Mouse (Mus musculus) lung, embryonic 14.5 days (tissue): Measurements from ENCODE around the gene Ifngr1. TPM values are rescaled to one million over a fixed set of nuclear protein-coding genes. Genes with fewer than 3 reads are reported as not detected.
A peak's percentile ranks its signal among the peaks of the same experiment; 100 is the strongest.
"Not testable (repeated sequence)": the region's sequence is repeated elsewhere in the genome, so short reads cannot be mapped to it uniquely, and the experiment has no call there.

Experiments used
- ATAC-seq: fragments of 200-750 bp; cut with Nextera tagmentation; 2 replicates; pipeline ENCODE4 v1.8.0; 2017; ENCODE audit warnings: mild to moderate bottlenecking, moderate TSS enrichment, moderate library complexity; ENCODE audit not compliant: insufficient read depth
- DNase-seq: peaks from one replicate; pipeline ENCODE4 v3.0.0-alpha.2; 2015
- H3K27ac ChIP-seq: fragments of 300-500 bp; sonication (generic); 2 replicates; pipeline ENCODE4 v1.5.1; 2014; ENCODE audit warnings: low read depth, mild to moderate bottlenecking, moderate library complexity
- H3K27me3 ChIP-seq: fragments of 300-500 bp; sonication (generic); 2 replicates; pipeline ENCODE4 v1.6.1; 2014; ENCODE audit warnings: low read length, control low read depth; ENCODE audit not compliant: insufficient read depth
- H3K36me3 ChIP-seq: fragments of 300-500 bp; sonication (generic); 2 replicates; pipeline ENCODE4 v1.6.1; 2014; ENCODE audit warnings: control low read depth; ENCODE audit not compliant: insufficient read depth
- H3K4me1 ChIP-seq: fragments of 300-500 bp; sonication (generic); 2 replicates; pipeline ENCODE4 v1.6.1; 2014; ENCODE audit warnings: antibody characterized with exemption, control low read depth; ENCODE audit not compliant: insufficient read depth
- H3K4me2 ChIP-seq: fragments of 300-500 bp; sonication (generic); 2 replicates; pipeline ENCODE4 v1.6.1; 2014; ENCODE audit warnings: mild to moderate bottlenecking
- H3K4me3 ChIP-seq: fragments of 300-500 bp; sonication (generic); 2 replicates; pipeline ENCODE4 v1.5.1; 2014; ENCODE audit warnings: low read depth, low read length
- H3K9ac ChIP-seq: fragments of 300-500 bp; sonication (generic); 2 replicates; pipeline ENCODE4 v1.6.1; 2014
- H3K9me3 ChIP-seq: fragments of 300-500 bp; sonication (generic); 2 replicates; pipeline ENCODE4 v1.6.1; 2016; ENCODE audit warnings: low read depth, low read length, control low read depth
- CTCF ChIP-seq: IDR thresholded peaks from 2 replicates; pipeline ENCODE4 v1.5.1; 2016; ENCODE audit warnings: antibody characterized with exemption, low read depth
- WGBS: fragments of 180-500 bp; shearing (Covaris S2); extraction: QIAGEN DNeasy Blood & Tissue Kit; methylation state at CpG from one replicate; pipeline ENCODE4 v1.1.7; 2014; 5-methylcytosine and 5-hydroxymethylcytosine counted together
- polyA plus RNA-seq: library from polyadenylated mRNA; unstranded; fragments of >200 nt; fragmentation: Nextera tagmentation; extraction: Ambion mirVana; gene quantifications from 2 replicates; pipeline ENCODE4 v1.2.1, GENCODE M21; 2014

Ifngr1 gene
- polyA plus RNA-seq, 1 experiment from 2014 or later = 67.1 TPM

DNA sequence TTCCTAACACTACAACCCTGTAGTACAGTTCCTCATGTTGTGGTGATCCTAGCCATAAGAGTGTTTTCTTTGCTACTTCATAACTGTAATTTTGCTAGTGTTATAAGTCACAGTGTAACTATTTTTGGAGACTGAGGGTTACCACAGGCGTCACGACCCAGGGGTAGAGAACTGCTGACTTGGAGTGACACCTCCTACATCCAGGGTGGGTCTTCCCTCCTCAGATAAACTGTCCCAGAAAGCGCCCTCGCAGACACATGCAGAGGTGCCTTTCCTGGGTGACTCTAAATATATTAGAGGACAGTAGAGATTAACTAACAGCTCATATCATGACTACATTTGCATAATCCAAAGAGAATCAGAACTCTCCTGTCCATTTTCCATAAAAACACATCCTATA lies 5.1 kb downstream of the Ifngr1 start:
- no peak overlapping the region for H3K4me3 ChIP-seq
- H3K4me1 ChIP-seq = no peaks in the 10 kb centered on the region; the same call in 1 of the 2 replicates
- no peak for DNase-seq
- H3K27me3 ChIP-seq = no peaks in the 10 kb centered on the region
- no peak overlapping the region for H3K4me2 ChIP-seq
- TF ChIP-seq CTCF = no peak
- no peak for ATAC-seq
- H3K27ac ChIP-seq = no peak overlapping the region
- WGBS = 87% methylated on average over 4 of the region's 4 CpGs
- no peak overlapping the region for H3K9ac ChIP-seq
- H3K36me3 ChIP-seq = peaks cover 22% of the 10 kb centered on the region
- 0 out of 2 replicates have a peak, but pooled peaks cover 3% of the 10 kb centered on the region for H3K9me3 ChIP-seq

GRCm38 (mm10) chr10:19598091-19598490 lies 6.3 kb downstream of the Ifngr1 start:
- TF ChIP-seq CTCF = no peak
- H3K9me3 ChIP-seq = 0 out of 2 replicates have a peak, but pooled peaks cover 3% of the 10 kb centered on the region
- no peak overlapping the region for H3K27ac ChIP-seq
- H3K36me3 ChIP-seq = peaks cover 34% of the 10 kb centered on the region
- 61% methylated on average over 11 of the region's 11 CpGs for WGBS
- no peaks in the 10 kb centered on the region; the same call in 1 of the 2 replicates for H3K4me1 ChIP-seq
- H3K27me3 ChIP-seq = no peaks in the 10 kb centered on the region
- H3K9ac ChIP-seq = no peak overlapping the region
- no peak overlapping the region for H3K4me3 ChIP-seq
- ATAC-seq (peak; percentile 48), DNase-seq (peak; percentile 63)
- no peak overlapping the region for H3K4me2 ChIP-seq

- Histone ChIP-seq H3K9me3 (0 out of 2 replicates have a peak, but pooled peaks cover 3% of the 10 kb centered on the region), H3K9ac (no peak overlapping the region), H3K27me3 (no peaks in the 10 kb centered on the region), H3K4me3 (no peak overlapping the region), H3K4me1 (no peaks in the 10 kb centered on the region; the same call in 1 of the 2 replicates), H3K36me3 (peaks cover 45% of the 10 kb centered on the region), H3K4me2 (no peak overlapping the region), H3K27ac (peak overlapping the region; percentile 37; the same call in 1 of the 2 replicates)
- ATAC-seq (peak; percentile 52; the same call in 1 of the 2 replicates), DNase-seq (peak; percentile 21)
- no peak for TF ChIP-seq CTCF
- 58% methylated on average over 6 of the region's 6 CpGs for whole genome bisulfite sequencing
Measured at GRCm38 (mm10) chr10:19599331-19600092, 7.8 kb downstream of the Ifngr1 start.

GRCm38 (mm10) chr10:19600093-19600420 lies 8.3 kb downstream of the Ifngr1 start:
- no peak for TF ChIP-seq CTCF

DNA sequence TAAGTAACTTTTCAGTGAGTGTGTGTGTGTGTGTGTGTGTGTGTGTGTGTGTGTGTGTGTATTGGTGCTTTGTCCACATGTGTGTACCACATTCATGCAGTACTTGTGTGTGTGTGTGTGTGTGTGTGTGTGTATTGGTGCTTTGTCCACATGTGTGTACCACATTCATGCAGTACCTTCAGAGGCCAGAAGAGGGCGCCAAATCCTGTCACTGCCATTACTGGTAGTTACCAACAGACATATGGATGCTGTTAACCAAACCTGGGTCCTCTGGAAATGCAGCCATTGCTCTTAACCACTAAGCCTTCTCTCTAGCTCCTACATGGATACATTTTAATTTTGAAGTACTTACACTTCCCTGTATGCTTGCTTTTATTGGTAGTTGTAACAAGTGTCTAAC lies 9.8 kb downstream of the Ifngr1 start:
- H3K4me1 ChIP-seq, ATAC-seq, H3K4me2 ChIP-seq, H3K27ac ChIP-seq, H3K9ac ChIP-seq, H3K4me3 ChIP-seq, H3K27me3 ChIP-seq, H3K9me3 ChIP-seq: not testable (repeated sequence)
- H3K36me3 ChIP-seq = peaks cover 64% of the 10 kb centered on the region
- TF ChIP-seq CTCF = peak; percentile 66
- peak; percentile 36 for DNase-seq
- 27% methylated on average over 1 of the region's 1 CpGs for WGBS

More at GRCm38 (mm10) chr10:19600093-19600420, 8.3 kb downstream of the Ifngr1 start:
- peaks cover 50% of the 10 kb centered on the region for H3K36me3 ChIP-seq
- H3K4me3 ChIP-seq = no peak overlapping the region
- peak; percentile 59 for DNase-seq
- no peak overlapping the region; the same call in 1 of the 2 replicates for H3K27ac ChIP-seq
- H3K9ac ChIP-seq = no peak overlapping the region
- 72% methylated on average over 3 of the region's 3 CpGs for WGBS
- no peak for ATAC-seq
- no peak overlapping the region for H3K4me2 ChIP-seq
- H3K9me3 ChIP-seq = 0 out of 2 replicates have a peak, but pooled peaks cover 3% of the 10 kb centered on the region
- no peaks in the 10 kb centered on the region for H3K27me3 ChIP-seq
- H3K4me1 ChIP-seq = no peaks in the 10 kb centered on the region; the same call in 1 of the 2 replicates

- WGBS = 85% methylated on average over 6 of the region's 6 CpGs
- Histone ChIP-seq H3K27ac (no peak overlapping the region), H3K9me3 (0 out of 2 replicates have a peak, but pooled peaks cover 3% of the 10 kb centered on the region), H3K4me2 (no peak overlapping the region), H3K4me3 (no peak overlapping the region), H3K9ac (no peak overlapping the region), H3K27me3 (no peaks in the 10 kb centered on the region), H3K36me3 (peaks cover 79% of the 10 kb centered on the region), H3K4me1 (no peaks in the 10 kb centered on the region; the same call in 1 of the 2 replicates)
- no peak for TF ChIP-seq CTCF
- DNase-seq (no peak), ATAC-seq (no peak)
Measured at GRCm38 (mm10) chr10:19603231-19603630, 11.5 kb downstream of the Ifngr1 start.

DNA sequence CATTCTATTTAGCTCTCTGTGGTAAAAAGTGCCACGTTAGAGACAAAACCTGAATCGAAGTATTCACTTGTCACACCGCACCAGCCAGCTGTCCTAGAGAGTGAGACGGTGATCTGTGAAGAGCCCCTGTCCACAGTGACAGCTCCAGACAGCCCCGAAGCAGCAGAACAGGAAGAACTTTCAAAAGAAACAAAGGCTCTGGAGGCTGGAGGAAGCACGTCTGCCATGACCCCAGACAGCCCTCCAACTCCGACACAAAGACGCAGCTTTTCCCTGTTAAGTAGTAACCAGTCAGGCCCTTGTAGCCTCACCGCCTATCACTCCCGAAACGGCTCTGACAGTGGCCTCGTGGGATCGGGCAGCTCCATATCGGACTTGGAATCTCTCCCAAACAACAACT lies 17.4 kb downstream of the Ifngr1 start:
- Histone ChIP-seq H3K9me3 (no peaks in the 10 kb centered on the region), H3K27me3 (no peaks in the 10 kb centered on the region), H3K4me3 (no peak overlapping the region), H3K27ac (no peak overlapping the region), H3K36me3 (peaks cover 60% of the 10 kb centered on the region), H3K4me2 (no peak overlapping the region), H3K4me1 (no peaks in the 10 kb centered on the region), H3K9ac (no peak overlapping the region)
- no peak for TF ChIP-seq CTCF
- ATAC-seq (no peak), DNase-seq (peak; percentile 29)
- 44% methylated on average over 14 of the region's 14 CpGs for WGBS
